Mouse (Mus musculus): Measurements from ENCODE around the gene Snf8. TPM values are rescaled to one million over a fixed set of nuclear protein-coding genes. Genes with fewer than 3 reads are reported as not detected.

Gene Snf8
- polyA plus RNA-seq (2012; ENCODE audit: insufficient read depth, insufficient read length, low replicate concordance, missing spikeins): not detected in 2 replicates

GRCm38 (mm10) chr11:96034596-96035052 lies at the start of gene Snf8:
Gene Snf8 (plus strand): TSS chr11:96034885.
- under 1% methylated on average over 29 of the region's 29 CpGs for WGBS
- Histone ChIP-seq H3K27ac (ENCODE audit: insufficient read depth, low read depth, low read length) (no peak within 1 kb of the TSS), H3K4me1 (ENCODE audit: control insufficient read depth, insufficient read depth, low read length) (peaks cover 9% of the 10 kb centered on the region), H3K4me3 (ENCODE audit: insufficient read depth, low read depth, low read length) (peak within 1 kb of the TSS; percentile 76)
- TF ChIP-seq POLR2A (IDR thresholded peaks at IDR 0.05; ENCODE audit: insufficient read depth, low read depth, low read length): peak; percentile 58
- TF ChIP-seq CTCF (IDR thresholded peaks at IDR 0.05; ENCODE audit: insufficient read depth, low read depth, low read length): no peak

DNA sequence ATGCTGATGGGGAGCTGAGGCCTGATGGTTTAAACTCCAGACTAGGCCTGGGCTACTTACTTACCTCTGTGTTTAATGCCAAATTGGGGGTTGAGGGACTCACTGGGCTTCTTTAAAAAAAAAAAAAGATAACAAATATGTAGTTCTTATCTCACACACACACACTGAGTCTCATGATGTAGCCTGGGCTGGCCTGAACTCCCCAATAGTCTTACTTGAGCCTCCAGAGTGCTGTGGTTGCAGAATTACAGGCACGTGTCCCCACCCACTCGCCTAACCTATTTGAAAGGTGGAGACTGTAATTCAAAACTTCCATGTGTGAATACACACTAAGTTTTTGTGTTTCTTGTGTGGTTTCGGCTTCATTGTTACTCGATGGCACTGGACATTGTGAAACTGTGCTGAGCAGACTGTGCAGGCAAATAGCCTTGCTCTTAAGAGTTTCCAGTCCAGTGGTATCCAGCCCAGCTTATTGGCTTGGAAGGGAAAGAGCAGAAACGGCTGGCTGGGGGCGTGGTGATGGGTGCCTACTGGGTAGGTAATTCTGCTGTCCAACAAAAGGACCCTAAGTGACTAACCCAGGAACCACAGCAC lies 46.7 kb upstream of the Snf8 start:
- Histone ChIP-seq H3K4me1 (ENCODE audit: control insufficient read depth, insufficient read depth, low read length) (no peaks in the 10 kb centered on the region), H3K4me3 (ENCODE audit: insufficient read depth, low read depth, low read length) (no peak overlapping the region), H3K27ac (ENCODE audit: insufficient read depth, low read depth, low read length) (no peak overlapping the region)
- TF ChIP-seq CTCF (IDR thresholded peaks at IDR 0.05; ENCODE audit: insufficient read depth, low read depth, low read length) (no peak), POLR2A (IDR thresholded peaks at IDR 0.05; ENCODE audit: insufficient read depth, low read depth, low read length) (no peak)
- WGBS: 67% methylated on average over 6 of the region's 6 CpGs

DNA sequence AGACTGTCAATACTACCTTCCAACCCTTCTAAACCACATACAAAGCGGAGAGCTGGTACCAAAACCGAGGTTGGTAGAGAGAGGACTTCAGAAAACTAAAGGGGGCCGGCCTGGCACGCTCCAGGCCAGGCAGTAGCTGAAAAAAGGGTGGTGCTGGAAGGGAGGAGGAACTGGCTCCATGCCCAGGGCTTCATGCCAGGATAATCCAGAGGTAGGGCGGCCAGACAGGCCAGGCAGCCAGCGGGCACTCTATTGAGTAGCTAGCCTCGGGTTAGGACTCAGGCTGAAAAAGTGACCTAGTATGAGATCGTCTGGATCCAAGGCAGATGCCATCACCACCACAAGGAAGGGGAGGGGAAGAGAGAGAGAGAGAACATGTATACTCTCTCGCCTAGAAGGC lies 46.2 kb upstream of the Snf8 start:
- Histone ChIP-seq H3K4me3 (ENCODE audit: insufficient read depth, low read depth, low read length) (no peak overlapping the region), H3K27ac (ENCODE audit: insufficient read depth, low read depth, low read length) (no peak overlapping the region), H3K4me1 (ENCODE audit: control insufficient read depth, insufficient read depth, low read length) (no peaks in the 10 kb centered on the region)
- 33% methylated on average over 9 of the region's 9 CpGs for WGBS
- TF ChIP-seq CTCF (IDR thresholded peaks at IDR 0.05; ENCODE audit: insufficient read depth, low read depth, low read length) (no peak), POLR2A (IDR thresholded peaks at IDR 0.05; ENCODE audit: insufficient read depth, low read depth, low read length) (no peak)

DNA sequence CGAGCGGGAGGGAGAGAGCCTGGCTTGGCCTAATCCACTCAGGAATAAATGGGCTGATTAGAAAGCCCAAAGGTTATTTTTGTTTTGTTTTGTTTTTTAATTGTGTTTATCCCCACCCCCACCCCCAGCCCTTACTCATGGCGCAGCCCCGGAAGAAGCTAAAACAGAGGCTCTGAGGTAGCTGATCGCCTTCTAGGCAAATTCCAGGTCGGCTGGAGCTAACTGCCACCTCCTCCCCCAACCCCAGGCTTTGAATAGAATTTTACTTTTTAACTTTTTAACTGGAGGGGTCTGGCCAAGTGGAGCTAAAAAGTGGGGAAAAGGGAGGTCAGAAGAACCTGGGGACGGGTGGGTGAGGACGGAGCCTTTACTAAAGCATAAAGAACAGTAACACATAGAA lies 44.8 kb upstream of the Snf8 start:
- no peak for TF ChIP-seq CTCF (IDR thresholded peaks at IDR 0.05; ENCODE audit: insufficient read depth, low read depth, low read length)
- TF ChIP-seq POLR2A (IDR thresholded peaks at IDR 0.05; ENCODE audit: insufficient read depth, low read depth, low read length): no peak
- 74% methylated on average over 8 of the region's 8 CpGs for WGBS
- no peaks in the 10 kb centered on the region for H3K4me1 ChIP-seq (ENCODE audit: control insufficient read depth, insufficient read depth, low read length)
- H3K4me3 ChIP-seq (ENCODE audit: insufficient read depth, low read depth, low read length): no peak overlapping the region
- no peak overlapping the region for H3K27ac ChIP-seq (ENCODE audit: insufficient read depth, low read depth, low read length)

GRCm38 (mm10) chr11:95990431-95990830 lies 44.3 kb upstream of the Snf8 start:
- no peak overlapping the region for H3K4me3 ChIP-seq (ENCODE audit: insufficient read depth, low read depth, low read length)
- H3K4me1 ChIP-seq (ENCODE audit: control insufficient read depth, insufficient read depth, low read length): no peaks in the 10 kb centered on the region
- no peak overlapping the region for H3K27ac ChIP-seq (ENCODE audit: insufficient read depth, low read depth, low read length)
- no peak for TF ChIP-seq POLR2A (IDR thresholded peaks at IDR 0.05; ENCODE audit: insufficient read depth, low read depth, low read length)
- TF ChIP-seq CTCF (IDR thresholded peaks at IDR 0.05; ENCODE audit: insufficient read depth, low read depth, low read length): no peak
- WGBS: 79% methylated on average over 4 of the region's 4 CpGs

DNA sequence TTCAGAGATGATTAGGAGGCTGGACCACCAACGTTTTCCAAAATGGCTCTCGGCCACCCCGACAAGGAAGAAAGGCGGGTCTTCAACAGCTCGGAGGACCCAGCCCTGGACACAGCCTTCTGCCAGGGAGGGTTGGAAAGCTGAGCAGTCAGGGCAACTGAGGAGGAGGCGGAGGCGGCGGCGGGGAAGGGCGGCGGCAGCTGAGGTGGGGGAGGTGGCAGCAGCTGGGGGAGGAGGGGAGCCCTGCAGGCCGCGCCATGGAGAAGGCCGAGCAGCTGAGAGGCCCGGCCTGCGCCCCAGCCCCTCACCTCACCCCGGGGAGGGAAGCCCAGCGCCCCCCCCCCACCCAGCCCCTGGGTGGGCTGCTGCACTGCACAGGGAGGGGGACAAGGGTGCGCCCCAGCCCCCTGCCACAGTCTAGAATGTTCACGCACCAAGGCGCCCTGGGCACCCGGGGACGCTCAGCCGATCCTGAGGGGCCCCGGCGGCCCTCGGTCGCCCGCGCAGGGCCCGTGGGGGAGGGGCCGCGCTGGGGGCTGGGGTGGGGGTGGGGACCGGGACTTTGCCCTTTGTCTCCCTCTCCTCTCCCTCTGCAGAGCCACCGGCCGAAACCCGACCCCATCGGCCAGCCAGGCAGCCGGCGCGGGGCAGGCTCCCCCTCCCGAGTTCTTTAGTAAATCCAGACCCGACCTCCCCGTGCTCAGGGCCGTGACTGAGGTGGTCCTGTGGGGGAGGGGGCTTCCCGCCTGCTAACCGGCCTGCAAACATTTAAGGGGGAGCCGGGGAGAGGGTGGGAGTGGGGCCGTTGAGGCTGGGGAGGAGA lies 43.6 kb upstream of the Snf8 start:
- no peak for TF ChIP-seq CTCF (IDR thresholded peaks at IDR 0.05; ENCODE audit: insufficient read depth, low read depth, low read length)
- no peak for TF ChIP-seq POLR2A (IDR thresholded peaks at IDR 0.05; ENCODE audit: insufficient read depth, low read depth, low read length)
- Histone ChIP-seq H3K4me1 (ENCODE audit: control insufficient read depth, insufficient read depth, low read length) (no peaks in the 10 kb centered on the region), H3K27ac (ENCODE audit: insufficient read depth, low read depth, low read length) (no peak overlapping the region), H3K4me3 (ENCODE audit: insufficient read depth, low read depth, low read length) (no peak overlapping the region)
- 7% methylated on average over 46 of the region's 49 CpGs for WGBS

DNA sequence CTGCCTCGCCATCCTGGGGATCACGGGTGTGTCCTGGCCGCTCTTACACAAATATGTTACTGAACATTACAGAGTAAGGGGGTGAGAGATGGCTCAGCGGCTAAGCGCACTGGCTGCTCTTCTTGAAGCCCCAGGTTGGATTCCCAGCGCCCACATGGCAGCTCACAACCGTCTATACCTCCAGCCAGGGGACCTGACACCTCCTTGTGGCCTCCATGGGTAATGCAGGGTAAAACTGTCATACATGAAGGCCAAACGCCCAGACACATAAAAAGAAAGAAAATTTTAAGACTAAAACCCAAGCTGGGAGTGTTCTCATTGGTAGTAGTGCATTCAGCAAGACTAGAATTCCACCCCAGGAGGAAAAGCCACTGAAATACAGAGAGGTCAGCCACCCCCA lies 40.5 kb upstream of the Snf8 start:
- 97% methylated on average over 8 of the region's 8 CpGs for WGBS
- H3K27ac ChIP-seq (ENCODE audit: insufficient read depth, low read depth, low read length): no peak overlapping the region
- no peak overlapping the region for H3K4me3 ChIP-seq (ENCODE audit: insufficient read depth, low read depth, low read length)
- H3K4me1 ChIP-seq (ENCODE audit: control insufficient read depth, insufficient read depth, low read length): no peaks in the 10 kb centered on the region
- TF ChIP-seq POLR2A (IDR thresholded peaks at IDR 0.05; ENCODE audit: insufficient read depth, low read depth, low read length): no peak

GRCm38 (mm10) chr11:96003100-96003900 lies 31.4 kb upstream of the Snf8 start:
- Histone ChIP-seq H3K27ac (ENCODE audit: insufficient read depth, low read depth, low read length) (no peak overlapping the region), H3K4me1 (ENCODE audit: control insufficient read depth, insufficient read depth, low read length) (no peaks in the 10 kb centered on the region), H3K4me3 (ENCODE audit: insufficient read depth, low read depth, low read length) (no peak overlapping the region)
- WGBS: 36% methylated on average over 12 of the region's 12 CpGs
- TF ChIP-seq CTCF (IDR thresholded peaks at IDR 0.05; ENCODE audit: insufficient read depth, low read depth, low read length): no peak
- no peak for TF ChIP-seq POLR2A (IDR thresholded peaks at IDR 0.05; ENCODE audit: insufficient read depth, low read depth, low read length)

Data from olfactory bulb, adult 2 months (tissue).